Mouse (Mus musculus): Measurements from ENCODE around the gene Ttll9. TPM values are rescaled to one million over a fixed set of nuclear protein-coding genes. Genes with fewer than 3 reads are reported as not detected.

Ttll9 gene
- total RNA-seq, 2 experiments from 2014 or later: not detected

GRCm38 (mm10) chr2:153045884-153046299 is 83.6 kb downstream of the Ttll9 start:
- no peak for DNase-seq
- intact Hi-C loops (cut with DNase I): no loop called here

- DNase-seq: peak; percentile 60 to 72
- intact Hi-C loops (cut with DNase I): loop anchor here (1.0 kb wide), 2 partner anchors 33 to 94 kb away; no protein-coding TSS in a partner anchor
Observed at GRCm38 (mm10) chr2:153047828-153048465, 85.7 kb downstream of the Ttll9 start.

- intact Hi-C loops (cut with DNase I): no loop called here
- DNase-seq: no peak
Observed at GRCm38 (mm10) chr2:153049288-153049996, 87.2 kb downstream of the Ttll9 start.

GRCm38 (mm10) chr2:153049997-153050358 is 87.7 kb downstream of the Ttll9 start:
- intact Hi-C loops (cut with DNase I): no loop called here
- DNase-seq: no peak

- intact Hi-C loops (cut with DNase I): no loop called here
- DNase-seq: no peak
Observed at GRCm38 (mm10) chr2:153051095-153051494, 88.8 kb downstream of the Ttll9 start.

- no peak for DNase-seq
- intact Hi-C loops (cut with DNase I): no loop called here
Observed at GRCm38 (mm10) chr2:153051537-153051936, 89.3 kb downstream of the Ttll9 start.

GRCm38 (mm10) chr2:153052700-153053351 is 90.5 kb downstream of the Ttll9 start:
- intact Hi-C loops (cut with DNase I): no loop called here
- no peak for DNase-seq

- intact Hi-C loops (cut with DNase I): no loop called here
Observed at GRCm38 (mm10) chr2:153053896-153054295, 91.6 kb downstream of the Ttll9 start.

GRCm38 (mm10) chr2:153055270-153055920 is 93.1 kb downstream of the Ttll9 start:
- no peak for DNase-seq
- intact Hi-C loops (cut with DNase I): no loop called here

More at GRCm38 (mm10) chr2:153053896-153054295, 91.6 kb downstream of the Ttll9 start:
- DNase-seq: no peak

Other genes with a start within 250 kb of the Ttll9 start
- gene Id1, start 226.2 kb upstream of the Ttll9 start, total RNA-seq (2021): 10 to 100 TPM; 50.9 to 53.7 TPM
- 10 to 100 TPM; 13.1 to 16.0 TPM for gene Cox4i2, start 208.3 kb upstream of the Ttll9 start, total RNA-seq (2021)
- 10 to 100 TPM; 52.5 to 73.5 TPM for gene Bcl2l1, start 130.8 kb upstream of the Ttll9 start, total RNA-seq (2021)
- gene Tpx2, start 114.5 kb upstream of the Ttll9 start, total RNA-seq (2021): 1 to 10 TPM in 1 of 2 experiments, under 1 TPM in 1; 0.89 to 1.6 TPM
- under 1 TPM in 1 of 2 experiments, not detected in 1; 0.22 TPM for gene Mylk2, start 51.1 kb upstream of the Ttll9 start, total RNA-seq (2021)
- gene Foxs1, start 29.3 kb upstream of the Ttll9 start, total RNA-seq (2021): 1 to 10 TPM; 2.8 to 3.6 TPM
- gene Dusp15, start 10.8 kb upstream of the Ttll9 start, total RNA-seq (2021): not detected
- gene Pdrg1, start 52.9 kb downstream of the Ttll9 start, total RNA-seq (2021): 100 to 1,000 TPM; 120 to 130 TPM
- not detected for gene Xkr7, start 69.4 kb downstream of the Ttll9 start, total RNA-seq (2021)
- gene Ccm2l, start 103.5 kb downstream of the Ttll9 start, total RNA-seq (2021): 10 to 100 TPM; 16.0 to 23.1 TPM
- 1 to 10 TPM; 1.7 to 1.9 TPM for gene Hck, start 146.0 kb downstream of the Ttll9 start, total RNA-seq (2021)
- 10 to 100 TPM; 48.6 to 52.9 TPM for gene Tm9sf4, start 198.8 kb downstream of the Ttll9 start, total RNA-seq (2021)